13 mouse cellular contexts compared by ENCODE assay signal in the genomic region with DNA sequence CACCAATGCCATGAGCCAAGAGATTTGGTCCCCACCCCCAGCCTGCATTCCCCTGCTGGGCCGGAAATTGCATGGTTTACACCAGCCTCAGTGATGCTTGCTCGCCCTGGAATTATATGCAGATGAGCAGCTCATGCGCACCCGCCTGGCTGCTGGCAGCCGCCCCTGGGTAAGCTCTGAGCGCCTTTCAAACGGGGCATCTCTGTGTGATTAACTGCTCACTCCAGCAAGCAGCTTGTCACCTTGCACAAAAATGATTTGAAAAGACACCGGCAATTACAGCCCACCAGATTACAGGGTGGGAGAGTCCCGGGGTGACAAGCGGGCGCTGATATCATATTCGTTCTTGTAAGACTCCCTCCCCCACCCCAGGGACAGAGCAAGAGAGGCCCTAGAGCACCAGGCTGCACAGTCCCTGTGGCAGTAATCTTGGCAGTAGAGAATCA.
A peak's percentile ranks its signal among the peaks of the same experiment; 100 is the strongest.
DNase-seq lines count a peak whose midpoint lies in the region; ATAC-seq lines count a peak whose summit lies in the region.
"Had no signal": no experiment of that assay in that cellular context is flagged by ENCODE, and none has a peak within 500 bp of the region (broad histone marks: within the 10 kb centered on the region; RNA-seq: fewer than 3 reads in every experiment).

No protein-coding gene starts in this region.

- H3K36me3 ChIP-seq in forebrain, embryonic 14.5 days (ENCODE audit: control insufficient read depth, insufficient read depth, low read length) = no peaks in the 10 kb centered on the region
- peaks cover 3% of the 10 kb centered on the region for H3K36me3 ChIP-seq in limb, embryonic 11.5 days (ENCODE audit: control insufficient read depth, insufficient read depth, low read length)

- no peak for ATAC-seq in frontal cortex, adult (ENCODE audit: low TSS enrichment)
- ATAC-seq in forebrain, embryonic 14.5 days = peak; percentile 93
- no peak for ATAC-seq in limb, embryonic 11.5 days (ENCODE audit: insufficient number of reproducible peaks, low FRiP score, low TSS enrichment, low read depth)

- WGBS in forebrain, embryonic 14.5 days = 10% methylated on average over 12 of the region's 12 CpGs
- 34% methylated on average over 12 of the region's 12 CpGs for WGBS in limb, embryonic 11.5 days

- H3K27ac ChIP-seq in forebrain, embryonic 14.5 days (ENCODE audit: low read depth, low read length) = peak overlapping the region; percentile 61
- no peak overlapping the region for H3K27ac ChIP-seq in limb, embryonic 11.5 days (replicated peaks; ENCODE audit: low read depth, low read length)

- H3K4me1 ChIP-seq in forebrain, embryonic 14.5 days (ENCODE audit: control insufficient read depth, insufficient read depth, low read length) = peaks cover 14% of the 10 kb centered on the region
- peaks cover 7% of the 10 kb centered on the region for H3K4me1 ChIP-seq in limb, embryonic 11.5 days (ENCODE audit: control insufficient read depth, insufficient read depth, low read length)

- DNase-seq in frontal cortex, postnatal 14 days (ENCODE audit: low spot score in 2 of 2) = peak; percentile 33
- peak; percentile 82 for DNase-seq in forebrain, embryonic 14.5 days (ENCODE audit: low spot score)
- peak; percentile 32 for DNase-seq in limb, embryonic 11.5 days (ENCODE audit: low spot score)
- peak; percentile 44 for DNase-seq in retina, embryonic 14.5 days (ENCODE audit: low spot score)
- no peak for DNase-seq in thymus, postnatal 4 days
- DNase-seq in heart, postnatal 14 days = no peak
- DNase-seq in layer of hippocampus, postnatal 36 days = no peak
- DNase-seq: adrenal gland, adult 2 months; cerebellum, adult 18-20 months; heart, adult 18-20 months; kidney, postnatal 36 days had no signal

- intact Hi-C loops in heart, postnatal 14 days (cut with DNase I) = no loop called here

- H3K4me2 ChIP-seq in forebrain, embryonic 14.5 days (ENCODE audit: low read length) = no peak overlapping the region
- no peak overlapping the region for H3K4me2 ChIP-seq in limb, embryonic 11.5 days (ENCODE audit: low read depth, severe bottlenecking)

- peak overlapping the region; percentile 29; the same call in 1 of the 2 replicates for H3K9ac ChIP-seq in forebrain, embryonic 14.5 days (ENCODE audit: low read length)
- H3K9ac ChIP-seq in limb, embryonic 11.5 days (ENCODE audit: low read length) = no peak overlapping the region

- H3K4me3 ChIP-seq in forebrain, embryonic 14.5 days (ENCODE audit: low read depth, low read length) = no peak overlapping the region
- no peak overlapping the region for H3K4me3 ChIP-seq in limb, embryonic 11.5 days (ENCODE audit: low read depth, low read length)

- H3K9me3 ChIP-seq in forebrain, embryonic 14.5 days (replicated peaks; ENCODE audit: control insufficient read depth, low read length) = no peaks in the 10 kb centered on the region
- no peaks in the 10 kb centered on the region for H3K9me3 ChIP-seq in limb, embryonic 11.5 days (ENCODE audit: control insufficient read depth, low read length)
- H3K9me3 ChIP-seq: G1E had no signal

- H3K27me3 ChIP-seq in forebrain, embryonic 14.5 days (replicated peaks; ENCODE audit: control insufficient read depth, insufficient read depth, low read length) = no peaks in the 10 kb centered on the region
- no peaks in the 10 kb centered on the region for H3K27me3 ChIP-seq in limb, embryonic 11.5 days (ENCODE audit: control insufficient read depth, insufficient read depth, low read length)

Comparison
In these comparisons a context has a peak if more than half of its experiments do, and no peak if none do; other contexts are left out.
1. DNase-seq: peak in frontal cortex, postnatal 14 days (2 of 2), forebrain, embryonic 14.5 days (single experiment), limb, embryonic 11.5 days (single experiment) and retina, embryonic 14.5 days (single experiment); none in thymus, postnatal 4 days (single experiment), heart, postnatal 14 days (0 of 2) and layer of hippocampus, postnatal 36 days (0 of 2).